In genomic region chr8:122006688-122007484, GRCm38 (mm10) we compare ENCODE assay signal across 16 mouse cellular contexts. TPM values are rescaled to one million over a fixed set of nuclear protein-coding genes. Genes with fewer than 3 reads are reported as not detected.
A peak's percentile ranks its signal among the peaks of the same experiment; 100 is the strongest.
DNase-seq lines count a peak whose midpoint lies in the region; ATAC-seq and TF ChIP-seq lines count a peak whose summit lies in the region.
"Had no signal": no experiment of that assay in that cellular context is flagged by ENCODE, and none has a peak within 500 bp of the region (broad histone marks: within the 10 kb centered on the region; RNA-seq: fewer than 3 reads in every experiment).

No protein-coding gene starts in this region.

- H3K9me3 ChIP-seq in forebrain, embryonic 14.5 days (replicated peaks; ENCODE audit: control insufficient read depth, low read length): no peaks in the 10 kb centered on the region
- no peaks in the 10 kb centered on the region for H3K9me3 ChIP-seq in liver, postnatal 0 days (ENCODE audit: low read length)
- H3K9me3 ChIP-seq: embryonic facial prominence, embryonic 12.5 days; kidney, embryonic 15.5 days; stomach, embryonic 15.5 days had no signal

- TF ChIP-seq CTCF in brain, embryonic 14.5 days (IDR thresholded peaks at IDR 0.05; ENCODE audit: borderline replicate concordance, extremely low read depth, insufficient read depth, insufficient read length): no peak
- no peak for TF ChIP-seq CTCF in liver, postnatal 0 days (IDR thresholded peaks at IDR 0.05; ENCODE audit: low read depth)

- H3K4me2 ChIP-seq in forebrain, embryonic 14.5 days (ENCODE audit: low read length): peak overlapping the region; percentile 20
- H3K4me2 ChIP-seq in liver, postnatal 0 days (ENCODE audit: low read depth, low read length): no peak overlapping the region
- H3K4me2 ChIP-seq: embryonic facial prominence, embryonic 12.5 days; kidney, embryonic 15.5 days; liver, embryonic 11.5 days; stomach, embryonic 15.5 days had no signal

- H3K27me3 ChIP-seq in forebrain, embryonic 14.5 days (replicated peaks; ENCODE audit: control insufficient read depth, insufficient read depth, low read length): no peaks in the 10 kb centered on the region
- no peaks in the 10 kb centered on the region for H3K27me3 ChIP-seq in liver, postnatal 0 days (ENCODE audit: insufficient read depth, low read length)
- H3K27me3 ChIP-seq: embryonic facial prominence, embryonic 12.5 days; kidney, embryonic 15.5 days; stomach, embryonic 15.5 days had no signal

- no peaks in the 10 kb centered on the region for H3K4me1 ChIP-seq in forebrain, embryonic 14.5 days (ENCODE audit: control insufficient read depth, insufficient read depth, low read length)
- no peaks in the 10 kb centered on the region for H3K4me1 ChIP-seq in liver, postnatal 0 days (ENCODE audit: insufficient read depth)
- H3K4me1 ChIP-seq: embryonic facial prominence, embryonic 12.5 days; stomach, embryonic 15.5 days had no signal

- intact Hi-C loops in left cerebral cortex, postnatal 36 days (cut with DNase I): loop anchor here (5.0 kb wide), 1 partner anchor 80 kb away; no protein-coding TSS in a partner anchor

- H3K4me3 ChIP-seq in forebrain, embryonic 14.5 days (ENCODE audit: low read depth, low read length): peak overlapping the region; percentile 1; the same call in 1 of the 2 replicates
- no peak overlapping the region for H3K4me3 ChIP-seq in liver, postnatal 0 days (ENCODE audit: low read depth, low read length)
- H3K4me3 ChIP-seq: embryonic facial prominence, embryonic 12.5 days; kidney, embryonic 15.5 days; stomach, embryonic 15.5 days had no signal

- DNase-seq in left cerebral cortex, adult 11 months (ENCODE audit: low spot score): peak; percentile 27
- DNase-seq in left cerebral cortex, adult 8-10 months (ENCODE audit: low spot score in 2 of 2): no peak
- DNase-seq in brain, embryonic 14.5 days (ENCODE audit: low read depth): peak; percentile 80
- DNase-seq in forebrain, embryonic 14.5 days (ENCODE audit: low spot score): peak; percentile 75
- peak; percentile 44 to 65 for DNase-seq in left cerebral cortex, postnatal 36 days (ENCODE audit: low spot score in 2 of 2)
- no peak for DNase-seq in cerebellum, adult 11-12 months
- no peak for DNase-seq in spleen, adult 18-20 months
- no peak for DNase-seq in liver, postnatal 0 days
- DNase-seq: cerebellum, postnatal 25 days; heart, postnatal 36 days had no signal

- peak overlapping the region; percentile 81 for H3K27ac ChIP-seq in forebrain, embryonic 14.5 days (ENCODE audit: low read depth, low read length)
- H3K27ac ChIP-seq in liver, postnatal 0 days (ENCODE audit: low read depth): no peak overlapping the region
- H3K27ac ChIP-seq: embryonic facial prominence, embryonic 12.5 days; kidney, embryonic 15.5 days; stomach, embryonic 15.5 days had no signal

- WGBS in forebrain, embryonic 14.5 days: 73% methylated on average over 13 of the region's 13 CpGs
- WGBS in liver, postnatal 0 days (ENCODE audit: insufficient replicate concordance): 88% methylated on average over 13 of the region's 13 CpGs

- no peak overlapping the region for H3K9ac ChIP-seq in forebrain, embryonic 14.5 days (ENCODE audit: low read length)
- no peak overlapping the region for H3K9ac ChIP-seq in liver, postnatal 0 days (replicated peaks)
- H3K9ac ChIP-seq: embryonic facial prominence, embryonic 12.5 days; kidney, embryonic 15.5 days; stomach, embryonic 15.5 days had no signal

- no peak for TF ChIP-seq EP300 in liver, postnatal 0 days (IDR thresholded peaks at IDR 0.05; ENCODE audit: low read depth)

- TF ChIP-seq POLR2A in brain, embryonic 14.5 days (IDR thresholded peaks at IDR 0.05; ENCODE audit: borderline replicate concordance, extremely low read depth, insufficient read depth, insufficient read length, poor library complexity, severe bottlenecking): no peak

- peak; percentile 89 for ATAC-seq in forebrain, embryonic 14.5 days
- no peak for ATAC-seq in liver, postnatal 0 days
- ATAC-seq: CD4-positive, CD25-positive, alpha-beta regulatory T cell, adult 4 months; lung, postnatal 0 days had no signal

- H3K36me3 ChIP-seq in forebrain, embryonic 14.5 days (ENCODE audit: control insufficient read depth, insufficient read depth, low read length): peaks cover 63% of the 10 kb centered on the region
- peaks cover 42% of the 10 kb centered on the region for H3K36me3 ChIP-seq in liver, postnatal 0 days (replicated peaks; ENCODE audit: insufficient read depth, low read length)

RNA-seq across cellular contexts. Expression of gene Banp, which starts 57.3 kb away (rescaled TPM):
- 10 to 100 TPM; 26.1 to 35.5 (median 27.9) TPM for total RNA-seq in left cerebral cortex, adult 8-10 months (2022)
- 114 and 148 TPM in 2 replicates for polyA plus RNA-seq in brain, embryonic 14.5 days (2012; rRNA removed)
- polyA plus RNA-seq in forebrain, embryonic 14.5 days (2014; fragmentation: Nextera tagmentation; extraction: Ambion mirVana): 47.2 and 57.7 TPM in 2 replicates
- 10 to 100 TPM; 25.8 to 47.8 TPM for total RNA-seq in left cerebral cortex, postnatal 36 days (2021)
- polyA plus RNA-seq in liver, postnatal 0 days (2015; fragmentation: Nextera tagmentation; extraction: Ambion mirVana): 7.6 and 7.9 TPM in 2 replicates

Comparison
In these comparisons a context has a peak if more than half of its experiments do, and no peak if none do; other contexts are left out.
1. DNase-seq: peak in left cerebral cortex, adult 11 months (single experiment), brain, embryonic 14.5 days (single experiment), forebrain, embryonic 14.5 days (single experiment) and left cerebral cortex, postnatal 36 days (2 of 2); none in left cerebral cortex, adult 8-10 months (0 of 2), cerebellum, adult 11-12 months (single experiment), spleen, adult 18-20 months (0 of 2) and liver, postnatal 0 days (single experiment).